Mouse (Mus musculus) testis, adult 2 months (tissue): ENCODE data around the gene Cpm.

ENCODE experiments used
- CTCF ChIP-seq: fragments of 200-500 bp; IDR thresholded peaks from 2 replicates; pipeline ENCODE4 v1.5.1; 2012; ENCODE audit warnings: low read depth, mild to moderate bottlenecking, inconsistent platforms, low read length, moderate library complexity; ENCODE audit not compliant: control insufficient read depth, insufficient read depth, insufficient replicate concordance
- POLR2A ChIP-seq: fragments of 200-500 bp; IDR thresholded peaks from 2 replicates; pipeline ENCODE4 v1.6.1; 2012; ENCODE audit warnings: low read depth, mild to moderate bottlenecking, inconsistent platforms, low read length, moderate library complexity; ENCODE audit not compliant: control insufficient read depth

DNA sequence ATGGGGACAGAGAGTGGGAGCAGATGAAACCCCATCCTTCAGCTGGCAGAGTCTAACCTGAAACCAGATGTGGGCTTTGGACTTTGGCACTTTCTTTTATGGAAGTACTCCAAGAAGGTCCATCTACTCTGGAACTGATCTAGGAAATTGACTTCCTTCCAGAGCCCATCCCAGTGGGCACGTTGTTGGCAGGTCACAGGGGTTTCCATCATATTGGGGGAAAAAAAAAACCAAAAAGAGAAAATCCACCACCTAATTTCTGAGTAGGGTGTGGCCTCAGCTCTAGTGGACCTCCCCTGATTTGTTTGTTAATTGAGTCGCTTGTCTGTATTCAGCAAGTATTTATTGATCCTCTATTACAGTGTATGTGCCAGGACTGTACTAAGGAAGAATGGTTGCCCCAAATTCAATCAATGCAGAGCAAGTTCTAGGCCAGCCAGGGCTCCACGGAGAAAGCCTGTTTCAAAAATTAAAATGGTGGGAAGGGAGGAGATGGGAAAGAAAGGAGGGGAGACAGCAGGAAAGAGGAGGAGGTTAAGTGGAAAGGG lies 25.4 kb downstream of the Cpm start:
- TF ChIP-seq POLR2A (no peak), CTCF (no peak)
